Mouse (Mus musculus): ENCODE data around the gene Aoah. TPM values are rescaled to one million over a fixed set of nuclear protein-coding genes. Genes with fewer than 3 reads are reported as not detected.

Gene Aoah
- polyA plus RNA-seq, 1 experiment from 2014 or later: 0.68 TPM

DNA sequence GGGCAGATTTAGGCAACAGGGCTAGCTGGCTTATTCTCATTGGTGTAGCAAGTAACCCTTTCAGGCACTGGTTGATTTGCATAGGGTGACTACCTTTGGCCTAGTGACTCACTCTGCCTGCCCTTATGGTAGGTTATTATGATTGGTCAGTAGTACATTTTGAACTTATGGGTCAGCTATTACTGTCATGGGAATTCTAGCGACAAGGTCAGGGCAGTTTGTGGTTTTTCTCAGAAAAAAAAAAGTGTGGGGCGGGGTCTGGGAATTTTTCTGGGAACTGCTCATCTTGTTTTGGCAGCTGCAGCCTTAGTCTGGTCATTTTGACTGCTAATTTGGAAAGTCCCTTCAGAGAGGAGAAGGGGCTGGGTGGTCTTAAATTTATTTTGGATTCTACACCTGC lies 272.1 kb downstream of the Aoah start:
- DNase-seq (no peak), ATAC-seq (ENCODE audit: low FRiP score, low TSS enrichment) (no peak)
- H3K27ac ChIP-seq (replicated peaks; ENCODE audit: low read depth, low read length): no peak overlapping the region
- no peaks in the 10 kb centered on the region for H3K36me3 ChIP-seq (ENCODE audit: control insufficient read depth, insufficient read depth, low read length)
- no peaks in the 10 kb centered on the region for H3K9me3 ChIP-seq (ENCODE audit: control insufficient read depth, low read length)
- H3K9ac ChIP-seq (replicated peaks; ENCODE audit: low read length): no peak overlapping the region
- no peaks in the 10 kb centered on the region for H3K4me1 ChIP-seq (ENCODE audit: control insufficient read depth, insufficient read depth, low read length)
- no peaks in the 10 kb centered on the region for H3K27me3 ChIP-seq (ENCODE audit: control insufficient read depth, insufficient read depth, low read length)
- 91% methylated on average over 2 of the region's 2 CpGs for WGBS
- no peak overlapping the region for H3K4me3 ChIP-seq (replicated peaks; ENCODE audit: low read depth, low read length)
- no peak overlapping the region for H3K4me2 ChIP-seq (ENCODE audit: low read length)

DNA sequence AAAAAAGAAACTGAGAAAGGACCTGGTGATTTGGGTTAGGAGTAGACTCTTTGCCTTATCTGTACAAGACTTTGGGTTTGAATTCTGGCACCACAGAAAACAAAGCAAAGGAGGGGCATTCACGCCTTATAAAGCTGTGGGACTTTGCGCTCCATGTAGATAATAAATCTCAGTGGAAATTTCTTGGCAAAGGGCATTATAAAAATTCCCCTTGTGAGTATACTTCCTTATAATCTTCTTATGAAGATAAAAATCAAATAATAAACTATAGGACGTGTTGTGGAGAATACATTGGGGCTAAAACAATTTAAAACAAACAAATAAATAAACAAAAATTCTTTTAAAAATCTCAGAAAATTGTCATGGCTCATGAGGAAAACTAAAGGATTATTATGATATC lies 280.9 kb downstream of the Aoah start, which contains the start of gene Olfr1370:
Olfr1370 (minus strand) TSS at position 101 of the 400 bp plus-strand sequence.
- H3K9ac ChIP-seq (replicated peaks; ENCODE audit: low read length): no peak within 1 kb of the TSS
- ATAC-seq (ENCODE audit: low FRiP score, low TSS enrichment) (no peak), DNase-seq (no peak)
- no peaks in the 10 kb centered on the region for H3K4me1 ChIP-seq (ENCODE audit: control insufficient read depth, insufficient read depth, low read length)
- no peaks in the 10 kb centered on the region for H3K9me3 ChIP-seq (ENCODE audit: control insufficient read depth, low read length)
- no peaks in the 10 kb centered on the region for H3K36me3 ChIP-seq (ENCODE audit: control insufficient read depth, insufficient read depth, low read length)
- no peak within 1 kb of the TSS for H3K4me2 ChIP-seq (ENCODE audit: low read length)
- no peaks in the 10 kb centered on the region for H3K27me3 ChIP-seq (ENCODE audit: control insufficient read depth, insufficient read depth, low read length)
- H3K4me3 ChIP-seq (replicated peaks; ENCODE audit: low read depth, low read length): no peak within 1 kb of the TSS
- WGBS: 81% methylated on average over 3 of the region's 3 CpGs
- no peak within 1 kb of the TSS for H3K27ac ChIP-seq (replicated peaks; ENCODE audit: low read depth, low read length)

DNA sequence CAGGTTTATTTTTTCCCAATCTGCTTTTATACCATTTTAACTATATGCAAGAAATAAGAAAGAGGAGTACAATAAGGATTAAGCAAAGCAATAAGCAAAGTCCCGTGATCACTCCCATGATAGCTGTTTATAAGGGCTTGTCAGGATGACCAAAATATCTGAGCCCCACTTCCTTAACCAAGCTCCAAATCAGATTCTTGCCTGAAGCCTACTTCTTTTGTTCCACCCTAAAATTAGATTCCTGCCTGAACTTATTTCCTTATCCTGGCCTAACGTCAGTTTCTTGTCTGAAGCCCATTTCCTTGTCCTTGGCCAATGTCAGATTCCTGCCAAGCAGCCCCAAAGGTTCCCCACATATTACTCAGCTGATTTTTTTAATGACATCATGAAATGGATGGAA lies 288.8 kb downstream of the Aoah start:
- Histone ChIP-seq H3K36me3 (ENCODE audit: control insufficient read depth, insufficient read depth, low read length) (no peaks in the 10 kb centered on the region), H3K4me2 (ENCODE audit: low read length) (no peak overlapping the region), H3K4me3 (replicated peaks; ENCODE audit: low read depth, low read length) (no peak overlapping the region), H3K9me3 (ENCODE audit: control insufficient read depth, low read length) (no peaks in the 10 kb centered on the region), H3K27ac (replicated peaks; ENCODE audit: low read depth, low read length) (no peak overlapping the region), H3K9ac (replicated peaks; ENCODE audit: low read length) (no peak overlapping the region), H3K27me3 (ENCODE audit: control insufficient read depth, insufficient read depth, low read length) (no peaks in the 10 kb centered on the region), H3K4me1 (ENCODE audit: control insufficient read depth, insufficient read depth, low read length) (no peaks in the 10 kb centered on the region)
- ATAC-seq (ENCODE audit: low FRiP score, low TSS enrichment) (no peak), DNase-seq (no peak)
- 80% methylated on average over 2 of the region's 2 CpGs for WGBS

Measured in midbrain, embryonic 14.5 days (tissue).